Mouse (Mus musculus) gastrocnemius, postnatal 4 days (tissue): ENCODE measurements around the gene Zfp773. TPM values are rescaled to one million over a fixed set of nuclear protein-coding genes. Genes with fewer than 3 reads are reported as not detected.
"Not testable (repeated sequence)": the region's sequence is repeated elsewhere in the genome, so short reads cannot be mapped to it uniquely, and the experiment has no call there.

Experiments used
- DNase-seq, 2 experiments: peaks; one replicate each; pipeline ENCODE4 v3.0.0; 2021 to 2022; ENCODE audit warnings: low spot score in 2 of 2, mixed read lengths in 2 of 2
- long read RNA-seq, 2 experiments: library from polyadenylated mRNA; stranded (forward); transcript quantifications; one replicate each; pipeline ENCODE4 v2.0.0; 2021
- total RNA-seq, 2 experiments: library from RNA; stranded (reverse); gene quantifications; 2 replicates each; pipeline ENCODE4 v1.2.3; 2021

The Zfp773 gene
- total RNA-seq = under 1 TPM; 0.20 to 0.26 TPM
- long read RNA-seq, experiment 1 = 0 reads
- long read RNA-seq, experiment 2, partial matches to known transcripts = 0 of 1 reads
- long read RNA-seq, experiment 2, other reads (novel, unspliced or antisense) = 1 of 1 reads

GRCm38 (mm10) chr7:7136379-7136866 is at the start of gene Zfp773:
Gene Zfp773 (minus strand): TSS chr7:7136755.
- DNase-seq = peak; percentile 18 to 38

- no peak for DNase-seq
These were observed 49.3 kb upstream of the Zfp773 start for GRCm38 (mm10) chr7:7185897-7186296.

DNA sequence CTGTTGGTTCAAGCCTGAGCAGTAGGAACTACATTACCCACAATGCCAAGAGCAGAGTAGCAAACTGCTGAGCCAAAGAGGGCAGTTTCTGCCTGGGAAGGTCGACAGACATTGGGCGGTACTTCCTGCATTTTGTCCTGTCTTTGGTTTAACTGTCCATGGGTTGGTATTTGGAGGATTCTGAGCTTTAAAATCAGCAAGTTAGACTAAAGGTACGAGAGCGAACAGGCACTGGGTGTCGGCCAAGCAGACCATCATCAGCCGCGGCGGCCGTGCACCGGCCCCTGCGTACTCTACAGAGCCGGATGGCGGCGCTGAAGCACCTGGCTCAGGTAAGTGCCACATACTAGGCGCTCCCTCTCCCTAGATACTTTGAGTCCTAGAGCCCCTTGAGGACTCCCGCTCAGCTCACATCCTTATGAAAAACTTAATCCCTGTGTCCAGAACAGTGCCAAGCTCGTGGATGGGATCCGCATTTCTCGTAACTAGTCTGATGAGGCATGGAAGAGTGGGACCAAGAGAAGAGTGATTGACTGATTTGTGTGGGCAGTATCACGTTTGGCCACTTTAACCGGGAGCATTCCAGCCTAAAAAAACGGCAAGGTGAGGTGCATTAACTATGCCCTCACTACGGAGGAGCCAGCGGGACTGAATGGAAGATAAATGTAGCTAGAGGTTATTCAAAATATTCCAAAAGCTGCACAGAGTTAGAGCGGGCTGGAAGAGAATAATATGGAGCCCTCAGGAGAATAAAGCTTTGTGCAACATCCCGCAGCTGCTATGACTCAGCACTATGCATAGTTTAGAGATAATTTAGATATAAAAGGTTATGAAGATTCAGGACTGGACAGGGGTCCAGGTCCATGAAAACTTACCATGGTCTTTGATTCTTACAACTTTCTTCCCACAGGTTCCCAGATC is 34.9 kb upstream of the Zfp773 start, which contains the start of gene Zfp418:
Gene Zfp418 (plus strand): TSS at position 104 of the 921 bp plus-strand sequence.
- DNase-seq = peak in 1 of 2 experiments; percentile 42

DNA sequence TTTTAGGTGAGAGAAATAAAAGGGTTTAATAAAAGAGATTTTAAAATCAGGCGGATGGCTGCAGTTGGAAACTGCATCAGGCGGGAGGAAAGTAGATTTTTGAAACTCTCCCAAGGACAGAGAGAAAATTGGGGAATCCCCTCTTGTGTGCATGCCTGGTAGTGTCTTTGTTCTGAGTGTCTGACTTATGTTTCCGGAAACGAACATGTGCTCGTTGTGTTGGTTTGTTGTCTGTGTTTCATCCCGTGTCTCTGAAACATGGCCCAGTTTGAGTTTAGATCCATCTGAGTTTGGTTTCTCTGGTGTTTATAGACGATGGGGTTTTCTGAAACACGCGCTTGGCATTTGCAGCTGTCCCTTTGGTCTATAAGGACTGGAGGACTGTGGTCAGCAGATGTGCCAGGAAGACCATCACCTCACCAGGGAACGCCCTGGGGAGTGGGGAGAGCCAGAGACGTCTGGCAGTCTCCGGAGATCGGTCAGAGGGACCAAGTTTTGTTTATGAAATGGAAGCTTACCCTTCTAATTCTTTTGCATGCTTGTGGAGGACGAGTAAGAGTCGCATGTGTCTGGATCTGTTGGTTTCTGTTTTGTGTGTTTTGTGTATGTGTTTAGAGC is 9.5 kb upstream of the Zfp773 start:
- DNase-seq = no peak

DNA sequence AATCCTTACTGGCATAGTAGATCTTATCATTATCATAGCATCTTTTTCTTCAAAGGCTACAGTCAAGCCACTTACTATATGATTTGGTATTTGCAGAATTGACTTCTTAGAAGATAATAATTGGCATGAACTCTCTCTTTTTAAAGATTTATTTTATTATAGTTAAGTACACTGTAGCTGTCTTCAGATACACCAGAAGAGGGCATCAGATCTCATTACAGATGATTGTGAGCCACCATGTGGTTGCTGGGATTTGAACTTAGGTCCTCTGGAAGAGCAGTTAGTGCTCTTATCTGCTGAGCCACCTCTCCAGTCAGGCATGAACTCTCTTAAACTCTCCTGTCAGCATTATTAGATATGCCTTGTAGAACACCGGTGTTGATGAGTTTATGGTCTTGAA is 7.7 kb upstream of the Zfp773 start:
- no peak for DNase-seq

DNA sequence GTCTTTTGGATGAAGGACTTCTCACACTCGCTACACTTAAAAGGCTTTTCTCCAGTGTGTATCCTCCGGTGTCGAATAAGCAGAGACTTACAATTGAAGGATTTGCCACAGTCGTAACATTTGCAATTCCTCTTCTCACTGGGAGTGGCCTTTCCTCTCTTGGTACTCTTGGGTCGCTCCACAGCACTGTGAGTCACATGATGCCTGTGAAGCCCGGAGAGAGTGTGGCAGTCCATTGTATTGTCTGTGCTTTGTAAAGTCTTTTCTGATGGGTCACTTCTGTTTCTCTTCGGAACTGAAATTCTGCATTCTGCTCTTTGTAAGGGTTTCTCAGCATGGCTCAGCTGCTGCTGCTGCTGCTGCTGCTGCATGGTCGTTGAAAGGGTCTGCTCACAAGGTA is 3.8 kb downstream of the Zfp773 start:
- DNase-seq = no peak

- DNase-seq = not testable (repeated sequence)
These were observed 5.9 kb downstream of the Zfp773 start for GRCm38 (mm10) chr7:7130491-7131124.

- DNase-seq = no peak
These were observed 15.0 kb downstream of the Zfp773 start for GRCm38 (mm10) chr7:7121602-7121980.

- DNase-seq = peak; percentile 36 to 80
These were observed 15.5 kb downstream of the Zfp773 start, which contains the start of gene Zfp954 for GRCm38 (mm10) chr7:7120921-7121601. Gene Zfp954 (minus strand): TSS chr7:7121488.

DNA sequence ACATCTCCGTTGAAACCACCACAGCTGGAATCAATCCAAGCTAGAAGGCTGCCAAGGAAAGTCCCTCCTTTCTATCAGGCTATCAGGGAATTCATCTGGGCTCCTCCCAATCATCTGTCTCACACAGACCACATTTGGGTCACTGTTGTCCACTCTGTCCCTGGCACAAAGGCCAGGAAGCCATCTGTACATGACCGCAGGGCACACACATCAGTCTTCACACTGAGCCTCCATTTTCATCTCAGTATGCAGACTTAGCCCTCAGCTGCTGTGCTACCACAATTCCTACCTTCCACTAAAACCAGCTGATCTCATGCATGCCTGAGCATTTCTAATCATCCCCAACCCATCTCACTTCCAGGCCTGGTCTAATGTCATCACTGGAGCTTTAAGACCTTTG is 18.1 kb downstream of the Zfp773 start:
- no peak for DNase-seq

GRCm38 (mm10) chr7:7108501-7108900 is 28.1 kb downstream of the Zfp773 start:
- DNase-seq = no peak

Other genes starting within 250 kb of the Zfp773 start
- not detected for gene Aurkc, start 141.5 kb downstream of the Zfp773 start, total RNA-seq
- gene Zfp954, start 15.3 kb downstream of the Zfp773 start, total RNA-seq = 1 to 10 TPM; 4.1 to 4.7 TPM
- 1 to 10 TPM; 1.2 to 1.5 TPM for gene Zfp418, start 34.6 kb upstream of the Zfp773 start, total RNA-seq
- 1 to 10 TPM; 2.4 to 2.7 TPM for gene Zfp772, start 73.2 kb upstream of the Zfp773 start, total RNA-seq
- under 1 TPM; 0.22 to 0.23 TPM for gene Vmn2r29, start 110.6 kb upstream of the Zfp773 start, total RNA-seq
- 1 to 10 TPM; 1.1 to 1.8 TPM for gene Gm45844, start 141.5 kb upstream of the Zfp773 start, total RNA-seq
- 10 to 100 TPM; 25.5 to 28.1 TPM for gene Clcn4, start 164.1 kb upstream of the Zfp773 start, total RNA-seq
- not detected for gene Vmn2r30, start 200.9 kb upstream of the Zfp773 start, total RNA-seq
- gene Gm45783, start 237.8 kb upstream of the Zfp773 start, total RNA-seq = not detected